Mouse (Mus musculus) MEL (cell line): ENCODE results near the gene Adprm. TPM values are rescaled to one million over a fixed set of nuclear protein-coding genes. Genes with fewer than 3 reads are reported as not detected.

Experiments used
- DNase-seq: peaks from one replicate; pipeline ENCODE4 v3.0.0; 2011; ENCODE audit warnings: low read depth, low spot score
- H3K27ac ChIP-seq: 2 replicates; pipeline ENCODE4 v1.5.1; 2012; ENCODE audit warnings: low read depth, mild to moderate bottlenecking, control low read depth, low read length, moderate library complexity; ENCODE audit not compliant: control insufficient read depth
- H3K27me3 ChIP-seq, 2 experiments: fragments of 150-350 bp in 1 of 2; sonication (generic) in 1 of 2; 2 replicates each; pipeline ENCODE4 v1.6.1; 2012; ENCODE audit warnings: low read length in 2 of 2, mild to moderate bottlenecking in 2 of 2, improper control_type of control experiment in 1 of 2, moderate library complexity in 1 of 2; ENCODE audit not compliant: insufficient read depth in 2 of 2, control insufficient read depth in 1 of 2
- H3K36me3 ChIP-seq, 2 experiments: 2 replicates each; pipeline ENCODE4 v1.6.1; 2012 to 2014; ENCODE audit warnings: low read length in 2 of 2, improper control_type of control experiment in 1 of 2, inconsistent platforms in 1 of 2, mild to moderate bottlenecking in 1 of 2; ENCODE audit not compliant: insufficient read depth in 2 of 2, control insufficient read depth in 1 of 2
- H3K4me1 ChIP-seq, 2 experiments: fragments of 150-350 bp in 1 of 2; sonication (generic) in 1 of 2; 2 replicates each; pipeline ENCODE4 v1.6.1; 2012; ENCODE audit warnings: low read length in 2 of 2, improper control_type of control experiment in 1 of 2, mild to moderate bottlenecking in 1 of 2; ENCODE audit not compliant: insufficient read depth in 2 of 2, control insufficient read depth in 1 of 2
- H3K4me3 ChIP-seq, 2 experiments: fragments of 150-350 bp in 1 of 2; sonication (generic) in 1 of 2; 2 replicates each; pipeline ENCODE4 v1.5.1; 2012; ENCODE audit warnings: low read depth in 2 of 2, low read length in 2 of 2, mild to moderate bottlenecking in 2 of 2, moderate library complexity in 2 of 2, control low read depth in 1 of 2, improper control_type of control experiment in 1 of 2; ENCODE audit not compliant: control insufficient read depth in 1 of 2, insufficient read depth in 1 of 2
- H3K79me2 ChIP-seq: 2 replicates; pipeline ENCODE4 v1.6.1; 2012; ENCODE audit warnings: mild to moderate bottlenecking, low read length, moderate library complexity; ENCODE audit not compliant: control insufficient read depth, poor library complexity, insufficient read depth
- H3K9ac ChIP-seq: 2 replicates; pipeline ENCODE4 v1.6.1; 2012; ENCODE audit warnings: low read depth, mild to moderate bottlenecking, control low read depth, low read length, moderate library complexity; ENCODE audit not compliant: control insufficient read depth, poor library complexity, severe bottlenecking
- H3K9me3 ChIP-seq: fragments of 150-350 bp; sonication (generic); replicated peaks from 2 replicates; pipeline ENCODE4 v1.6.1; 2012; ENCODE audit warnings: mild to moderate bottlenecking, low read length, improper control_type of control experiment, moderate library complexity; ENCODE audit not compliant: insufficient read depth
- BHLHE40 ChIP-seq: IDR thresholded peaks from 2 replicates; pipeline ENCODE4 v1.6.1; 2012; ENCODE audit warnings: low read depth, mild to moderate bottlenecking, inconsistent platforms, low read length, improper control_type of control experiment, borderline replicate concordance
- E2F4 ChIP-seq: IDR thresholded peaks from 2 replicates; pipeline ENCODE4 v1.6.1; 2011; ENCODE audit warnings: low read depth, low read length, improper control_type of control experiment, borderline replicate concordance
- EP300 ChIP-seq, 2 experiments: IDR thresholded peaks; 2 replicates each; pipeline ENCODE4 v1.6.1; 2011; ENCODE audit warnings: improper control_type of control experiment in 2 of 2, low read length in 2 of 2, low read depth in 1 of 2, mild to moderate bottlenecking in 1 of 2
- GABPA ChIP-seq: IDR thresholded peaks from 2 replicates; pipeline ENCODE4 v1.6.1; 2012; ENCODE audit warnings: low read depth, mild to moderate bottlenecking, inconsistent platforms, low read length, improper control_type of control experiment, moderate library complexity
- KAT2A ChIP-seq: conservative IDR thresholded peaks from 2 replicates; pipeline ENCODE4 v1.6.1; 2012; ENCODE audit warnings: low read depth, low read length, improper control_type of control experiment, inconsistent platforms
- MAX ChIP-seq: IDR thresholded peaks from 2 replicates; pipeline ENCODE4 v1.6.1; 2011; ENCODE audit warnings: low read length, improper control_type of control experiment
- MXI1 ChIP-seq: IDR thresholded peaks from 2 replicates; pipeline ENCODE4 v1.6.1; 2011; ENCODE audit warnings: mild to moderate bottlenecking, low read depth, low read length, improper control_type of control experiment
- MYB ChIP-seq: IDR thresholded peaks from 2 replicates; pipeline ENCODE4 v1.6.1; 2011; ENCODE audit warnings: mild to moderate bottlenecking, low read depth, low read length, improper control_type of control experiment
- NELFE ChIP-seq: IDR thresholded peaks from 2 replicates; pipeline ENCODE4 v1.6.1; 2011; ENCODE audit warnings: low read depth, low read length, improper control_type of control experiment
- POLR2A ChIP-seq, 2 experiments: IDR thresholded peaks; 2 replicates each; pipeline ENCODE4 v1.6.1; 2011 to 2012; ENCODE audit warnings: low read length in 2 of 2, mild to moderate bottlenecking in 2 of 2, control low read depth in 1 of 2, improper control_type of control experiment in 1 of 2, low read depth in 1 of 2, moderate library complexity in 1 of 2; ENCODE audit not compliant: control insufficient read depth in 1 of 2, insufficient read depth in 1 of 2, poor library complexity in 1 of 2
- POLR2AphosphoS5 ChIP-seq: IDR thresholded peaks from 2 replicates; pipeline ENCODE4 v1.6.1; 2012; ENCODE audit warnings: low read depth, borderline replicate concordance, mild to moderate bottlenecking, inconsistent platforms, low read length, moderate library complexity, mixed read lengths
- SIN3A ChIP-seq: IDR thresholded peaks from 2 replicates; pipeline ENCODE4 v1.6.1; 2012; ENCODE audit warnings: low read length, improper control_type of control experiment, inconsistent platforms
- SMC3 ChIP-seq: IDR thresholded peaks from 2 replicates; pipeline ENCODE4 v1.6.1; 2011; ENCODE audit warnings: low read depth, low read length, improper control_type of control experiment
- TCF12 ChIP-seq: IDR thresholded peaks from 2 replicates; pipeline ENCODE4 v1.6.1; 2014; ENCODE audit warnings: low read depth, mild to moderate bottlenecking, inconsistent platforms, low read length, improper control_type of control experiment, moderate library complexity
- USF2 ChIP-seq, 2 experiments: IDR thresholded peaks; 2 replicates each; pipeline ENCODE4 v1.6.1; 2011 to 2012; ENCODE audit warnings: improper control_type of control experiment in 2 of 2, low read length in 2 of 2, borderline replicate concordance in 1 of 2, inconsistent platforms in 1 of 2, low read depth in 1 of 2, mild to moderate bottlenecking in 1 of 2; ENCODE audit not compliant: insufficient read depth in 1 of 2
- ZC3H11A ChIP-seq: IDR thresholded peaks from 2 replicates; pipeline ENCODE4 v1.6.1; 2012; ENCODE audit warnings: low read depth, mild to moderate bottlenecking, inconsistent platforms, low read length, improper control_type of control experiment
- ZMIZ1 ChIP-seq: IDR thresholded peaks from 2 replicates; pipeline ENCODE4 v1.6.1; 2012; ENCODE audit warnings: low read depth, mild to moderate bottlenecking, inconsistent platforms, low read length, improper control_type of control experiment, moderate library complexity
- polyA plus RNA-seq, 2 experiments: library from polyadenylated mRNA; stranded (reverse) in 1 of 2; unstranded in 1 of 2; fragments of >175 nt in 1 of 2; fragments of >200 nt in 1 of 2; gene quantifications; 2 replicates each; pipeline versions ENCODE4 v1.2.1 to v1.2.4; 2012; ENCODE audit warnings: low replicate concordance in 2 of 2, low read depth in 1 of 2; ENCODE audit not compliant: insufficient read length in 2 of 2, insufficient read depth in 1 of 2, missing spikeins in 1 of 2
- total RNA-seq: library from RNA; depleted of rRNA; stranded (reverse); fragments of 300-350 nt; gene quantifications from 2 replicates; pipeline ENCODE4 v1.2.3, GENCODE M21; 2012

Gene Adprm
- total and polyA plus RNA-seq, 3 experiments: 19.7 to 531 (median 23.0) TPM

- H3K27ac ChIP-seq: no peak overlapping the region
- H3K9me3 ChIP-seq: no peaks in the 10 kb centered on the region
- no peaks in the 10 kb centered on the region for H3K36me3 ChIP-seq
- H3K4me1 ChIP-seq: no peaks in the 10 kb centered on the region
- TF ChIP-seq MXI1 (no peak), ZMIZ1 (no peak), E2F4 (no peak), BHLHE40 (no peak), MAX (no peak), USF2 (IDR thresholded peaks at IDR 0.05; ENCODE audit: borderline replicate concordance in 1 of 2, insufficient read depth in 1 of 2, low read depth in 1 of 2, low read length in 2 of 2) (no peak), GABPA (no peak), NELFE (no peak), POLR2A (IDR thresholded peaks at IDR 0.05; ENCODE audit: control insufficient read depth in 1 of 2, insufficient read depth in 1 of 2, low read depth in 1 of 2, low read length in 2 of 2, poor library complexity in 1 of 2) (no peak), EP300 (IDR thresholded peaks at IDR 0.05; ENCODE audit: low read depth in 1 of 2, low read length in 2 of 2) (no peak), POLR2AphosphoS5 (no peak), KAT2A (no peak), TCF12 (no peak), SMC3 (no peak), ZC3H11A (no peak), MYB (no peak)
- H3K9ac ChIP-seq: no peak overlapping the region
- no peak overlapping the region for H3K4me3 ChIP-seq
- no peaks in the 10 kb centered on the region for H3K27me3 ChIP-seq
- no peaks in the 10 kb centered on the region for H3K79me2 ChIP-seq
- no peak for DNase-seq
Measured at GRCm38 (mm10) chr11:67097709-67098108, 45.3 kb upstream of the Adprm start.

- Histone ChIP-seq H3K27ac (no peak overlapping the region), H3K9me3 (no peaks in the 10 kb centered on the region), H3K4me1 (no peaks in the 10 kb centered on the region), H3K79me2 (no peaks in the 10 kb centered on the region), H3K9ac (no peak overlapping the region), H3K4me3 (no peak overlapping the region), H3K27me3 (no peaks in the 10 kb centered on the region), H3K36me3 (no peaks in the 10 kb centered on the region)
- DNase-seq: no peak
- TF ChIP-seq ZMIZ1 (no peak), SIN3A (no peak)
Measured at GRCm38 (mm10) chr11:67094470-67094869, 42.1 kb upstream of the Adprm start.
